Mouse (Mus musculus): ENCODE measurements around the gene Ppara.

The Ppara gene

DNA sequence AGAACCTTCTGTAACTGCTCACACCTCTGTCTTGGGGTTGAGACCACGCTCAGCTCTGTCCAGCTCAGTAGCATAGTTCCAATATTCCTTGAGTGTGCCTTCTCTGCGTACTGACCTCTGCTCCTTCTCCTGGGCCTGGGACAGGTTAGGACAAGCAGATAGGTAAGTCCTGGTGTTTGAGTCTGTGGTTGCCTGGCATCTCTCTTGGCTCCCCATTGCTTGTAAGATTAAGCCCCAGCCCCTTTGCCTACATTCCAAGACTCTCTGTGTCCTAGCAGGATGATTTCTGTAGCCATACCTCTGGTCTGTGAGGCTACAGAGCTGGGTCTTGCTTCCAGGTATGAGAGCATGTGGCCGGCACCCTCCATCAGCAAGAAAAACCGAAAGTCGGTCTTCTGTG lies 6.6 kb upstream of the Ppara start:
- DNase-seq (ENCODE audit: low spot score in 2 of 2) = no peak

DNA sequence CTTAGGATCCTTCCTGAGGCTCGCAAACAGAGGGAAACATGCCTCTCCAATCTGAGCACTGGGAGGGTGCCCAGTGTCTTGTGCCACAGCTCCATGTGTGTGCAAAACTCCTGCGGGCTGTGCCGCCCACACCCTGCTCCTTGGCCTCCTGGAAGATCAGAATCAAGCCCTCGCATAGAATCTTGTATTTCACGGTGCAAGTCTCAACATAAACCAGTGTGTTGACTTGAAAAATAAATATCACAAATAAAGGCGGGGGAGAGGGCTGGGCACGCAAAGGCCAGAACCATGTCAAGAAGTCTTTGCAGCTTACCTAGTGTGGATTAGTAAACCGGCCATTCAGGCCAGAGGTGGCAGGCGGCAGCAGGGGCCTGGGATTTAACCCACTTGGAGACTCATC lies 5.5 kb upstream of the Ppara start:
- DNase-seq (ENCODE audit: low spot score in 2 of 2) = no peak

DNA sequence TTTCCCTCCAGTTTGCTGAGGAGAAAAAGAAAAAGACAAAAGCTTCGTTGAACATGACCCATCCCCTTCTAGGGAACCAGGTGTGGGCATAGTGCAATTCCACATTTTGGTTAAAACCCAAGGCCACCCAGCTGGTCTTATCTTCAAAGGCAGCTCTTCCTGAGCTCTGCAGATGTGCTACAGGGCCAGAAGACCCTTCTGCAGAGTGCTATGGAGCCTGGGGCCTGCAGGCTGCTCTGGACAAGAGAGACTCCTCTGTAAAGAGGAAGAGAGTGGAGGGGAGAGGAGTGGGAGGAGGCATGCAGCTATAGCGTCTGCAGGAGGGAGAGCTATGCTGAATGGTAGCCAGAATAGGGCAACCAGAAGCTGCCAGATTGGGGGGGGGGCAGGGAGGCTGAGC lies 4.8 kb upstream of the Ppara start:
- DNase-seq (ENCODE audit: low spot score in 2 of 2) = no peak

DNA sequence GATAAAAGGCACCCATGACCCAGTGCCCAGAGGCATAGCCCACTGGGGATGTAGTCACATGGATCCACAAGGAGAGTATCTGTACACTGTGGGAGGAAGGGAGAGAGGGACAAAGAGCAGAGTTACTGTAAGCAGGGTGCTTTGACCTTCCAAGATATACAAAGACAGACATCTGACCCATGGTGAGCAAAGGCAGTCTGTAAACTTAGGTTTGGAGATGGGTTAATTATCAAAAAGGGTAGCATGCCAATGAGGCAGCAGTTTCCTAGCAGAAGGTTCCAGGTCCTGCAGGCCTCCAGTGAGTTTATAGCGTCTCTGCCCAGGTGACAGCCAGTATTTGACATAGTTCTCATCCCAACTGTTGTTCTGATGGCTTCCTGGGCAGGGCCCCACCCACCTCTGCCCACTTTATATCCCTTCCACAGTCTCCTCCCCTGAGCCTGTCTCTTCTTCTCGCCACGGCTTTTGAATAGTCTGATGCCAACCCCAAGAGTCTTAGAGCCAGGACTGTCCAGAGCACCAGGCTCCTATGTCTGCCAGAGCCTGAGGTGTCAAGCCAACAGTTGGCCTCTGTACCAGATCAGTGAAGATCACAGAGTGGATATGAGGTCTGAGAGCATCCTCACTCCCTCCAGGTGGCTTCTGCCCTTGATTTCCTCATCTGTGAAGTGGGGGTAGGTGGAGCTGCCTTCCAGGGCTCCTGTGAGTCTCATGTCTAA lies 2.7 kb upstream of the Ppara start:
- DNase-seq (ENCODE audit: low spot score in 2 of 2) = no peak

DNA sequence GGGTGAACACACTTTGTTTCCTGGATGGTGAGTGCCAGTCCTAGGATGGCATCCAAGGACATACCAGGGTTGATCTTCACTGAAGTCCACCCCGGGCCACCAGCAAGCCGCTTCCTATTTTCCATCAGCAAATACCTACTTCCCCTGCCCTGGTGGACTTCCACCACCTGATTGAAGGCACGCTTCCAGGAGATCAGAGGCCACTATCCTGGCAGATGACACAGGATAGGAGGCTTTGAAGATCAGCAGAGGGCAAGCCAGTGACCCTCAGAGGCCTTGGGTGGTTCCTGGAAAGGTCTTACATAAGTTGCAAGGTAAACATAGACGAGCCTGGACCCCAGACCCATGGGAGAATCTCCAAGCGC lies 2.2 kb upstream of the Ppara start:
- DNase-seq (ENCODE audit: low spot score in 2 of 2) = no peak

DNA sequence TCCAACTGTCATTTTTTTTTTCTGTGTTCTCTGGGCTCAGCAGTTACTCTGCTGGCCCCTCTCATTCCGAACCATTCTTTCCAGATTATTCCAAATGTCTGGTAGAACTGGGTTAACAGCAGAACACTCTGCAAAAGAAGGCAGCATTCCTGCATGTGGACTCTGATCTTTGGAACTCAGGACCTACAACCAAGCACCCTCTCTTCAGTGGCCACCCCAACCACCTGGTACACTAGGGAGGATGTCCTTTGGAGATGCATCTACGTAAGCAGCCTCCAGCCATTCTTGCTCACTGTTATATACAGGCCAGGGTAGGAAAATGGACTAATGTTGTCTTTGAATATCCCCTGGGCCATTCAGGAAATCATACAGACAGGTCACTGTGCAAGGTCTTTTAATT lies 1.1 kb upstream of the Ppara start:
- DNase-seq (ENCODE audit: low spot score in 2 of 2) = no peak

DNA sequence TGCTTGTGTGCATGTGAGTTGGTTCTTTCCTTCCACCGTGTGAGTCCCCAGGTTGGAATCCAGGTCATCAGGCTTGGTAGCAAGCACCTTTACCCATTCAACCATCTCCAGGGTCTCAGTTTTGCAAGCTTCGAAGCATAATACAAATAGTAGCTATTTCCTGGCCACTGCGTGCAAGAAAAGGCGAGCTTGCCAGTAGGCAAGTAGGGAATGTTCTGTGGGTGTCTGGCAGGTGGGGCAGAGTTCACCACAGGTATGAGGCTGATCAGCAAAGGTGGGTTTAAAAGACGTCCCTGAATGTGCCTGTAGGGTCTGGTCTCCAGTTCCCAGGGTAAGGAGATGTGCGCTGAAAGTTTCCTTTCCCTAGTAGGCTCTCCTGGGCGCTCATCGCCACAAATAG lies 635 bp upstream of the Ppara start:
- DNase-seq (ENCODE audit: low spot score in 2 of 2) = no peak

DNA sequence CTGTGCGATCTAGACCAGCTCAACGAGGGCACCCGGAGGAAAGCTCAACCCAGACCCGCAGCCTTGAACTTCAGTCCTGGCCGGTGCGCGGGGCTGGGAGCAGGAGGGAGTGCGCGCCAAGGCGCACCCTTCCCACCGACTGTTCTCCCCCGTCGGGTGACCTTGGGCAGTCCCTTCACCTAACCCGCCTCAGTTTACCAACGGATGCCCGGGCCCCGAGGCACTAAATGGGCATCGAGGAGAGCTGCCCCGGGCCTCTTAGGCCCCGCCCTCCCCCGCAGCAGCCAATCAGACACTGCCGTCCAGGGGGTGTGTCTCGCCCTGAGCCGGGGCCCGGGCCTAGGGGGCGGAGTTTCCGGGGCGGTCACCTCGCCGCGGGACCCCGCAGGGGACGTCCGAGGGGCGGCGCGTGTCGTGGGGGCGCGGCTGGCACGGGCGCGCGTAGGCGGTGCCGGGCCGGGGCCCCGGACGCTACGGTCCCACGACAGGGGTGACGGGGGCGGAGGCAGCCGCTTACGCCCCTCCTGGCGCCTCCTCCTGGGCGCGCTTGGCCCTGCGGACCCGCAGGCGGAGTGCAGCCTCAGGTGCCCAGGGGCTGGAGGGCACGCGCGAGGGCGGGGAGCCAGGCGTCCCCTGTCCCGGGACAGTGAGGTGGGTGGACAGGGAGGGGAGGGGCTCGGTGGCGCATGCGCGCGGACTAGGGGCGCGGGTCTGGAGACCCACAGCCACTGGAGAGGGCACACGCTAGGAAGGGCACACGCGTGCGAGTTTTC lies 466 bp downstream of the Ppara start:
- peak; percentile 61 to 69 for DNase-seq (ENCODE audit: low spot score in 2 of 2)

DNA sequence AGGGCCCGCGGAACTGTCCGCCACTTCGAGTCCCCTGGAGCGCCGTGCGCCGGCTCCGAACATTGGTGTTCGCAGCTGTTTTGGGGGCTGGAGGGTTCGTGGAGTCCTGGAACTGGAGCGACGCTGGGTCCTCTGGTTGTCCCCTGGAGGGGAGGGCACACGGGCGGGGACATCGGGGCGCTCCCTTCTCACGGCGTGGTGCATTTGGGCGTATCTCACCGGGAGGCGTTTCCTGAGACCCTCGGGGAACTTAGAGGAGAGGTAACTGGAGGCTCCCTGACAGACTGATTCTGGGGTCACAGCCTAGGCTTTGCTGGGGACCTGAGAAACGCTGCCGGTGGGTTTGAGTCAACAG lies 1.0 kb downstream of the Ppara start:
- no peak for DNase-seq (ENCODE audit: low spot score in 2 of 2)

DNA sequence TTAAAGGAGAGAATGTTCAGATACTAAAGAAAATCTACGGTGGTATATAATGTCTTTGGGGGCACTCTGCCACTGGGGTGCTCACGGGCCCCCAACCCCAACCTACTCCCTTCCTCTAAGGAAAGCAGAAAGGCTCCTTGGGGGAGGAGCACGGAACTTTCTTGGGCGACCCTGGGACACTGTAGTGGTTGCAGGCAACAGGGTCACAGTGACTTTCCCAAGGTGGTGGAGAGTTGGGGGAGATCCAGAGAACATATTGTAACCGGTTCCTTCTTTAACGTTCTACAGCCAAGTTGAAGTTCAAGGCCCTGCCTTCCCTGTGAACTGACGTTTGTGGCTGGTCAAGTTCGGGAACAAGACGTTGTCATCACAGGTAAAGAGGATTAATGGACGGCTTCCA lies 1.7 kb downstream of the Ppara start:
- DNase-seq (ENCODE audit: low spot score in 2 of 2) = no peak

DNA sequence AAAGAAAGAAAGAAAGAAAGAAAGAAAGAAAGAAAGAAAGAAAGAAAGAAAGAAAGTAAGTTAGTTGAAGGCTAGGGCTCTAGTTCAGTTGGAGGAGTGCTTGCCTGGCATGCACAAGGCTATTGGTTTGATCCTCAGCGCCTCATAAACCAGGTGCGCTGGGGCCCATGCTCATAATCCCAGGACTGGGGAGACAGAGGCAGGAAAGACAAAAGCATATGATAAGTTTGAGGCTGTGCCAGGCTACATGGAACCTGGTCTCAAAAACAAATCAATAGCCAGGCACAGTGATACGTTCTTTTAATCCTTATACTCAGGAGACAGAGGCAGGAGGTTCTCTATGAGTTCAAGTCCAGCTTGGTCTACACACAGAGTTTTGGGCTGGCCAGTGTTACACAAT lies 3.6 kb downstream of the Ppara start:
- no peak for DNase-seq (ENCODE audit: low spot score in 2 of 2)

DNA sequence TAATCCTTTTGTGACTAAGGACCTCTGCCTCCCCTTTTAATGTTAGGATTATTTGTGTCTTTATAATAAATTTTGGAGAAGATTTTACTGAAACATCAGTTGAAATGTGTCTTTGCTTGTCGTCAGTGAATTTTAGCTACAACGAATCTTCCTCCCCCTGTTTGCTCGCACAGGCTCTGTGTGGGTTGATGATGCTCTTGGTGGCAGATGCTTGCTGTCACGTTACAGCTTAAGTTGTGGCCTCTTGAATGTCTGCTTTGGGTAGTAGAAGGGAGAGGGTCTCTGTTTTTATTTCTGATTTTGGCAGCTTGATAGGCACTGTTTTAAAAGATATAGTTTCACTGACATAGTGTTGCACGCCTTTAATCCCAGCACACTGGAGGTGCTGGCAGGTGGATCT lies 4.2 kb downstream of the Ppara start:
- no peak for DNase-seq (ENCODE audit: low spot score in 2 of 2)

DNA sequence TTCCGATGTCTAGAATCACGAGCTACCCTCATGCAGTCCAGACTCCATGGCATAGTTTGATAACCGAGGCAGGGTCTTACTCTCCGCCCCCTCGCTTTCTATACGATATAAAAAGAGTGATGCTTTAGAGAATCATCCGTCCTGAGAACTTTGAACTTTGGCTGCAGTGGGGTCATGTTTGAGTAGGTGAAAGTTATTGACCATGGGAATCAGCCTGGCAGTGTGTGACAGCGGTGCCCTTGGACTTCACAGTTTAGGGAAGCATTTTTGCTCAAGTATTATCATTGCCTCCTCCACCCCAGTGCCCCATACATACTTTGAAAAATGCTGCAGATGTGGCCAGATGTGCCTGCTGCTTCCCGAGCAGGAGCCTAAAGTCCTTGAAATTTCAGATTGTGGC lies 7.8 kb downstream of the Ppara start:
- DNase-seq (ENCODE audit: low spot score in 2 of 2) = no peak

DNA sequence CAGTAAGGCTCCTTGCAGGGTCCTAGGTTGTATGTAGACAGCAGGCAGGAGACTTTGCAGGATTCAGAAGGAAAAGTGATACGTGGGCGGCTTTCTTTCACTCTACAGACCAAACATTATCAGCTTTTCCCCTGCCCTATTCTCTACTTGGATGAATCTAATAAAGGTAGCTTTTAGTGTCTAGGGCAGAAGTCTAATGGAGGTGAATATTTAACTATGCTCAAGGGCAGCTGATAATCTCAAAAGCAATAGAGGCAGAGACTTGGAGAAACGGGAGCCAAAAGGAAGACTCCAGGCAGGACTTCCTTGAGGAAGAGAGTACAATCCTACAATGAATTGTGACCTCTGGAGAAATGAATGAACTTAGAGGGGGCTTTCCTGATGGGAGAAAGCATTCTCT lies 9.2 kb downstream of the Ppara start:
- no peak for DNase-seq (ENCODE audit: low spot score in 2 of 2)

DNA sequence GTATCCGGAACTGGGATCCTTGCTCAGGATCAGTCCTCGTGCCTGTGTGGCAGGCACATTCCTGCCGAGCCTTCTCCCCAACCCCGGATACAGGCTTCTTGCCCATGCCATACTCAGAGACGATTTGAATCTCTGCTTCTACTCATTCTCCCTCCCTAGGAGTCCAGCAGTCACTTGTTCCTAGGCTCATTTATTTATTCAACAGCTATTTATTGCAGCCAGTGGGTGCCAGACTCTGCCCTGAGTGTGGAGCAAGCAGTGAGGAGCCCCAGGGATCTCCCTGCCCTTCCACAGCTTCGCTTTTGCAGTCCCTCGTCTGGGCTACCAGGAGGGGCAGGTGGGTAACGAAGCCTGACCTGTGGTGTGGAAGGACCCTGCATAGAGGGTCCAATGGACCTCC lies 11.4 kb downstream of the Ppara start:
- no peak for DNase-seq (ENCODE audit: low spot score in 2 of 2)

DNA sequence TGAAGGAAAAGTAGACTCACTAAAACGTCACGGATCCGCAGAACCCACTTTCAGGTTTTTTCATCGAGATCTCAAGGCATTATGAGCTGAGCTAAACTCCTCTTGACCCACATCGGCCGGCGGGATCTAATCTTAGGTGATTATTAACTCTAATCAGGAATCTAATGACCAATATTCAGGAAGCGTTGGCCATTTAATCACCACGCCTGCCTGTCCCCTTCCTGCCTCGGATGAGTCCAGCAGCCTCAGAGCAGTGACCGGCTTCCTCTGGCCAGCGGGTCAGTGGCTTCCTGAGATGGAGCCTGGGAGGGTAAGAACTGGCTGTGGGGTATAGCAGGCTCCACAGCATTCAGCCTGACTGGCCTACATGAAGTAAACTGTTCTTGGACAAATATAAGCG lies 11.9 kb downstream of the Ppara start:
- DNase-seq (ENCODE audit: low spot score in 2 of 2) = no peak

DNA sequence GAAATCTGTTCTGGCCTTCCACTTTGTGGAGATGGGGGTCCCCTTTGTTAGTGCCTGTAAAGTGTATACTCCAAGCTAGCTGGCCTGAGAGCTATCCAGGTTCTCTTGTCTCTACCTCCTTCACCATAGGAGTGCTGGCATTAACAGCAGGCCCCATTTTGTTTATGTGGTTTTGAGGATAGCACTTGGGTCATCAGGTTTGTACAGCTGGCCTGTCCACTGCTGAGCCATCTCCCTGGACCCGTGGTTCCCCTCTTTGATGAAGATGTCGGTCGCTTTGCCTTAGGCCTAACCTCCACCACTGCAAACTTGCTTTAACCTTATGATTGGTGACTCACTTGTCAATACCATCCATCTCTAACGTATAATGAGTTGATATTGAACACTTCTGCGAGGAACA lies 13.2 kb downstream of the Ppara start:
- DNase-seq (ENCODE audit: low spot score in 2 of 2) = no peak

DNA sequence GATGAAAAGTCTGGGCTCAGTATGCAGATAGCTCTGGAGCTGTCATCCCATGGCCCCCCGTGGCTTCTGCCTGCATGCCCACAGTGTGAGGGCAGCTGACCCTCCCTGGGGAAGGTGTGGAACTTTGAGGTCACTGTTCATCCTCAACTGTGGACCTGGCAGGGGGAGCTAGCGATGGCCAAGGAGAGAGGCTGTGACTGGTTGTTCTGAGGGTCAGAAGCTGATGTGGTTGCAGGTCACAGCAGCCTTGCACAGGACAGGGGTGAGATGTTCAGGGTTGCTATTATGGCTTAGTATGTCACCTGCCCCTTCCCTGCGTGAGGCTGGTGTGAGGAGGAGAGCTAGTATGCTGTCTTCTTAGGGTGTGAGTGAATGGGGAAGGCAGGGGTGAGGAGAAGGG lies 13.7 kb downstream of the Ppara start:
- DNase-seq (ENCODE audit: low spot score in 2 of 2) = no peak

DNA sequence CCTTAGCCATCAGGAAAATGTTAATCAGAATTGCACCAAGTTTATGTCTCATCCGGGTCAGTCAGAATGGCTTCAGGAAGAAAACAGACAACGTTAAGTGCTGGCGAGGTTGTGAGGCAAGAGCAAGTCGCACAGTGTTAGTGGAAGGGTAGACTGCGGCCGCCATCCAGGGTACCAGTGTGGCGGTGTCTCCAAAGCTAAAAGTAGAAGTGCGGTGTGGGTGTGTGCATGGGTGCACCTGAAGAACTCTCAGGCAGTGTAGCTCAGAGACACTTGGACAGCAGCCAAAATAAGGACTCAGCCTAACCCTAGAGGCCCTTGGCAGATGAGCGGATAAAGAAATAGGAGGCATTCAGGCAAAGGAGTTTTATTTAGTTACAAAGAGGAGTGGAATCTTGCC lies 14.4 kb downstream of the Ppara start:
- DNase-seq (ENCODE audit: low spot score in 2 of 2) = no peak

DNA sequence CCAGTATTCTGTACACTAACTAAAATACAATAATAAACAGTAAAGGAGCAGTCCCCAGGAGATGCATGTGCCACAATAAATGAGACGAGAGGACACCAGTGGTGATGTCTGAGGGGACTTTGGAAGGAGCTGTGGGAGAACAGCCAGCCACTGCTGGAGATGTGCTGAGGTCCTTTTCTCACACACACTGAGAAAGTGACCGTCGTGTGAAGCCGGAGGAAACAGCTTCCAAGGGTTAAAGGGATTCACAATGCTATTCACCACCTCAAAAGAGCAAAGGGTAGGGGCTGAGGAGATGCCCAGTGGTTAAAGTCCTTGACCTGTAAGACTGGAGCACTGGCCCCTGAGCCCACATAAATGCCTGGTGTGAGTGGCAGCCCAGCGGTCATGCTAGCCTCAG lies 15.3 kb downstream of the Ppara start:
- DNase-seq (ENCODE audit: low spot score in 2 of 2) = no peak

DNA sequence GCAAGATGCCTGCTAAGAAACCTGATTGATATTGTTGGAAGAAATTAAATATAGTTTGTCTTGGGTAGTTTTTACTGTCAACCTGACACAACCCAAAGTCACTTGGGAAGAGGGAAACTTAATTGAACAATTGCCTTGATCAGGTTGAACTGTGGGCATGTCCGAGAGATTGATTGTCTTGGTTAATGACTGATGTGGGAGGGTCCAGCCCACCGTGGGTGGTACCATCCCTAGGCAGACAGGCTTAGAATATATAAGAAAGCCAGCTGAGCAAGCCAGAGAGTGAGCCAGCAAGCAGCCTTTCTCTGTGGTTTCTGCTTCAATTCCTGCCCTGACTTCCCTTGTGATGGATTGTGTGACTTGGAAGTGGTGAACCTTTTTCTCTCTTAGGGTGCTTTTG lies 17.9 kb downstream of the Ppara start:
- DNase-seq (ENCODE audit: low spot score in 2 of 2) = no peak

DNA sequence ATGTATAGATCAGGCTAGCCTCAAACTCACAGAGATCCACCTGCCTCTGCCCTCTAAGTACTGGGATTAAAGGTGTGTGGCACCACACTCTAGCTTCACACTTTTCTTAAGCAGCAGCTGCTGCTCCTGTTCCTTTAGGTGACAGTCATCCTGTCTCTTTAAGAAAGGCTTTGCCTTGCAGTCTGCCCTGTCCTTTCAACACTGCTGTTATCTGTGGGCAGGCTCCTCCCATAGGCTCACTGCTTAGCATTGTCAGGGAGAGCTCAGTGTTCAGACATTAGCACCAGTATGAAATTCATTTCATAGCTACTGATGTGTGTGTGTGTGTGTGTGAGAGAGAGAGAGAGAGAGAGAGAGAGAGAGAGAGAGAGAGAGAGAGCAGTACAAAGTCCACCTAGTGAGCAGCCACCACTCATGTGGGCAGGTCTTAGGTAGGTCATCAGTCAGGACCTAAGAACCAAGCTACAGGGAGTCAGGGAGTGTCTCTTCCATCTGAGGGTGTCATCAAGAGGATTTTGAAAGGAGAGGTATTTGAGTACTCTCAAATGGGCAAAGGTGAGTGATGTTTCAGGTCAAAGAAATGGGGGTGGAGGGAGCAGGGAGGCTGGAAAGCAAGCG lies 19.4 kb downstream of the Ppara start:
- DNase-seq (ENCODE audit: low spot score in 2 of 2) = no peak

DNA sequence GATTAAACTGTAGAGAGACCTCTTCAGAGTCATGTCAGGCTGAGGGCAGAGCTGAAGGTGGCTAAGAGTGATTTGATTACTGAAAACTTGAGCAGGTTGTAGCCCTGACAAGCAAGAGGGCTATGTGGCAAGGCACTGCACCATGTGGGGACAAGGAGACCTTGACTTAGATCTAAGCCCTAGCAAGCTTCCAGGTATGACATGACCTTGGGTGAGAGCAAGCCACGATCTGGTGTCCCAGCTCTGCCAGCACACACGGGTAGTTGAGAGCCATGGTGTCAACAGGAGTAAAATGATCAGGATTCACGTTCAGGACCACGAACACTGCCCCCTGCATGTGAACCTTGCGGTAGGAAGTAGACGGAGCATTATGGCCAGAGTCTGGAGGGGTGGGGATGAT lies 20.4 kb downstream of the Ppara start:
- DNase-seq (ENCODE audit: low spot score in 2 of 2) = no peak
